Mouse (Mus musculus) spleen, adult 2 months (tissue): ENCODE measurements around the gene Fam133b. TPM values are rescaled to one million over a fixed set of nuclear protein-coding genes. Genes with fewer than 3 reads are reported as not detected.

Experiments
- DNase-seq, 2 experiments: peaks; one replicate each; pipeline versions ENCODE4 v3.0.0 to v3.0.0-alpha.2; 2012 to 2021; ENCODE audit warnings: low spot score in 2 of 2, low read depth in 1 of 2
- H3K27ac ChIP-seq: fragments of 200-500 bp; 2 replicates; pipeline ENCODE4 v1.5.1; 2012; ENCODE audit warnings: low read length, inconsistent platforms; ENCODE audit not compliant: insufficient read depth
- H3K27me3 ChIP-seq: fragments of 200-500 bp; 2 replicates; pipeline ENCODE4 v1.6.1; 2012; ENCODE audit warnings: mild to moderate bottlenecking, moderate library complexity, low read length, inconsistent platforms; ENCODE audit not compliant: control insufficient read depth, insufficient read depth
- H3K36me3 ChIP-seq: fragments of 200-500 bp; 2 replicates; pipeline ENCODE4 v1.6.1; 2012; ENCODE audit warnings: mild to moderate bottlenecking, low read length, inconsistent platforms; ENCODE audit not compliant: control insufficient read depth, insufficient read depth
- H3K4me1 ChIP-seq: fragments of 200-500 bp; 2 replicates; pipeline ENCODE4 v1.6.1; 2011; ENCODE audit warnings: inconsistent platforms; ENCODE audit not compliant: control insufficient read depth, insufficient read depth, insufficient read length
- H3K4me3 ChIP-seq: fragments of 200-500 bp; 2 replicates; pipeline ENCODE4 v1.5.1; 2011; ENCODE audit warnings: mild to moderate bottlenecking, inconsistent platforms; ENCODE audit not compliant: insufficient read depth, insufficient read length; ENCODE audit errors: extremely low read depth
- CTCF ChIP-seq: fragments of 200-500 bp; IDR thresholded peaks from 2 replicates; pipeline ENCODE4 v1.5.1; 2011; ENCODE audit warnings: mild to moderate bottlenecking, inconsistent platforms; ENCODE audit not compliant: insufficient read depth, insufficient read length, insufficient replicate concordance; ENCODE audit errors: extremely low read depth
- POLR2A ChIP-seq: fragments of 200-500 bp; IDR thresholded peaks from 2 replicates; pipeline ENCODE4 v1.6.1; 2011; ENCODE audit warnings: low read depth, low read length, inconsistent platforms
- whole genome bisulfite sequencing: fragments of 180-500 bp; shearing (Covaris S2); methylation state at CpG from one replicate; pipeline ENCODE4 v1.1.7; 2018; 5-methylcytosine and 5-hydroxymethylcytosine counted together
- polyA plus RNA-seq: library from polyadenylated mRNA; depleted of rRNA; stranded (reverse); fragments of >200 nt; gene quantifications from 2 replicates; pipeline ENCODE4 v1.2.3, GENCODE M21; 2012

The Fam133b gene
- polyA plus RNA-seq, 1 experiment = 4.7 TPM

GRCm38 (mm10) chr5:3508480-3509381 lies 34.9 kb upstream of the Fam133b start:
- DNase-seq = no peak
- TF ChIP-seq CTCF = no peak
- no peak for TF ChIP-seq POLR2A
- WGBS = 66% methylated on average over 7 of the region's 7 CpGs
- Histone ChIP-seq H3K4me1 (peaks cover 6% of the 10 kb centered on the region; the same call in 1 of the 2 replicates), H3K36me3 (no peaks in the 10 kb centered on the region), H3K4me3 (no peak overlapping the region), H3K27ac (no peak overlapping the region), H3K27me3 (no peaks in the 10 kb centered on the region)

GRCm38 (mm10) chr5:3509503-3509902 lies 34.1 kb upstream of the Fam133b start:
- WGBS = 69% methylated on average over 3 of the region's 3 CpGs

GRCm38 (mm10) chr5:3511097-3511795 lies 32.4 kb upstream of the Fam133b start:
- 87% methylated on average over 10 of the region's 10 CpGs for WGBS
- Histone ChIP-seq H3K27me3 (no peaks in the 10 kb centered on the region), H3K27ac (no peak overlapping the region), H3K4me3 (no peak overlapping the region), H3K36me3 (no peaks in the 10 kb centered on the region), H3K4me1 (no peaks in the 10 kb centered on the region; the same call in 1 of the 2 replicates)
- TF ChIP-seq POLR2A (no peak), CTCF (no peak)
- no peak for DNase-seq

More at GRCm38 (mm10) chr5:3509503-3509902, 34.1 kb upstream of the Fam133b start:
- DNase-seq = no peak
- TF ChIP-seq CTCF (no peak), POLR2A (no peak)
- Histone ChIP-seq H3K4me3 (no peak overlapping the region), H3K27me3 (no peaks in the 10 kb centered on the region), H3K27ac (no peak overlapping the region), H3K4me1 (peaks cover 4% of the 10 kb centered on the region; the same call in 1 of the 2 replicates), H3K36me3 (no peaks in the 10 kb centered on the region)

- Histone ChIP-seq H3K27me3 (no peaks in the 10 kb centered on the region), H3K27ac (no peak overlapping the region), H3K4me1 (no peaks in the 10 kb centered on the region; the same call in 1 of the 2 replicates), H3K36me3 (no peaks in the 10 kb centered on the region), H3K4me3 (no peak overlapping the region)
- WGBS = 50% methylated on average over 4 of the region's 4 CpGs
- TF ChIP-seq POLR2A = no peak
- TF ChIP-seq CTCF = no peak
- DNase-seq = no peak
These were observed 31.0 kb upstream of the Fam133b start for GRCm38 (mm10) chr5:3512584-3512983.

- 76% methylated on average over 8 of the region's 8 CpGs for WGBS
- no peak overlapping the region for H3K27ac ChIP-seq
- no peak for TF ChIP-seq POLR2A
- no peak for TF ChIP-seq CTCF
These were observed 28.7 kb upstream of the Fam133b start for GRCm38 (mm10) chr5:3514901-3515311.

GRCm38 (mm10) chr5:3515477-3515876 lies 28.2 kb upstream of the Fam133b start:
- Histone ChIP-seq H3K36me3 (peaks cover 2% of the 10 kb centered on the region), H3K27me3 (no peaks in the 10 kb centered on the region), H3K4me3 (no peak overlapping the region), H3K4me1 (no peaks in the 10 kb centered on the region), H3K27ac (no peak overlapping the region)
- 83% methylated on average over 9 of the region's 9 CpGs for WGBS
- TF ChIP-seq POLR2A (no peak), CTCF (no peak)
- no peak for DNase-seq

More at GRCm38 (mm10) chr5:3514901-3515311, 28.7 kb upstream of the Fam133b start:
- no peaks in the 10 kb centered on the region for H3K4me1 ChIP-seq
- H3K4me3 ChIP-seq = no peak overlapping the region
- no peaks in the 10 kb centered on the region for H3K27me3 ChIP-seq
- no peaks in the 10 kb centered on the region for H3K36me3 ChIP-seq
- DNase-seq = no peak

GRCm38 (mm10) chr5:3516481-3517075 lies 27.1 kb upstream of the Fam133b start:
- Histone ChIP-seq H3K4me3 (no peak overlapping the region), H3K4me1 (no peaks in the 10 kb centered on the region), H3K27me3 (no peaks in the 10 kb centered on the region), H3K36me3 (peaks cover 5% of the 10 kb centered on the region), H3K27ac (no peak overlapping the region)
- WGBS = 65% methylated on average over 9 of the region's 9 CpGs
- TF ChIP-seq POLR2A (no peak), CTCF (no peak; the same call in 1 of the 2 replicates)
- DNase-seq = peak in 1 of 2 experiments; percentile 34
